Mouse (Mus musculus) heart, adult 2 months (tissue): ENCODE results near the gene Usp46. TPM values are rescaled to one million over a fixed set of nuclear protein-coding genes. Genes with fewer than 3 reads are reported as not detected.
"Not testable (repeated sequence)": the region's sequence is repeated elsewhere in the genome, so short reads cannot be mapped to it uniquely, and the experiment has no call there.

Experiments used
- DNase-seq, 2 experiments: peaks; one replicate each; pipeline ENCODE4 v3.0.0; 2021
- H3K27ac ChIP-seq: fragments of 200-600 bp; 2 replicates; pipeline ENCODE4 v1.8.1; 2022
- H3K27me3 ChIP-seq: fragments of 200-500 bp; 2 replicates; pipeline ENCODE4 v1.6.1; 2012; ENCODE audit warnings: mild to moderate bottlenecking, low read length, inconsistent platforms, mixed read lengths; ENCODE audit not compliant: control insufficient read depth, insufficient read depth
- H3K36me3 ChIP-seq: fragments of 200-500 bp; 2 replicates; pipeline ENCODE4 v1.6.1; 2012; ENCODE audit warnings: low read length, inconsistent platforms; ENCODE audit not compliant: control insufficient read depth, insufficient read depth
- H3K4me1 ChIP-seq: fragments of 200-500 bp; 2 replicates; pipeline ENCODE4 v1.6.1; 2011; ENCODE audit warnings: low read length; ENCODE audit not compliant: control insufficient read depth, insufficient read depth
- H3K4me3 ChIP-seq: fragments of 200-600 bp; 2 replicates; pipeline ENCODE4 v1.8.1; 2022
- H3K79me2 ChIP-seq: fragments of 200-500 bp; replicated peaks from 2 replicates; pipeline ENCODE4 v1.6.1; 2012; ENCODE audit warnings: mild to moderate bottlenecking, inconsistent platforms, low read length, moderate library complexity, mixed read lengths; ENCODE audit not compliant: control insufficient read depth, insufficient read depth
- H3K9ac ChIP-seq: fragments of 200-500 bp; 2 replicates; pipeline ENCODE4 v1.6.1; 2012; ENCODE audit warnings: low read depth, mild to moderate bottlenecking, control low read depth, inconsistent platforms, low read length, mixed read lengths
- CTCF ChIP-seq: fragments of 200-600 bp; IDR thresholded peaks from 2 replicates; pipeline ENCODE4 v1.8.1; 2022; ENCODE audit warnings: antibody characterized with exemption, mild to moderate bottlenecking, moderate library complexity
- EP300 ChIP-seq: fragments of 200-500 bp; IDR thresholded peaks from 2 replicates; pipeline ENCODE4 v1.6.1; 2011; ENCODE audit warnings: low read depth, low read length, control low read depth; ENCODE audit not compliant: insufficient read depth
- POLR2A ChIP-seq: fragments of 200-500 bp; IDR thresholded peaks from 2 replicates; pipeline ENCODE4 v1.6.1; 2011; ENCODE audit warnings: mild to moderate bottlenecking, low read depth, low read length, control low read depth; ENCODE audit not compliant: insufficient read depth
- WGBS: fragments of 180-500 bp; shearing (Covaris S2); methylation state at CpG from one replicate; pipeline ENCODE4 v1.1.7; 2018; 5-methylcytosine and 5-hydroxymethylcytosine counted together
- intact Hi-C: fragments of 180-260 bp; cut with DNase I; formaldehyde crosslinking; loops from one replicate; pipeline ENCODE4 v1.15.1; 2025
- polyA plus RNA-seq: library from polyadenylated mRNA; depleted of rRNA; stranded (reverse); fragments of >200 nt; gene quantifications from 2 replicates; pipeline ENCODE4 v1.2.3, GENCODE M21; 2012
- total RNA-seq, 2 experiments: library from RNA; stranded (reverse); gene quantifications; 2 replicates each; pipeline ENCODE4 v1.2.3; 2021

Usp46 gene
- total and polyA plus RNA-seq, 3 experiments, result 6.4 to 37.1 (median 35.8) TPM

- no peaks in the 10 kb centered on the region for H3K79me2 ChIP-seq
- no peaks in the 10 kb centered on the region for H3K4me1 ChIP-seq
- no peak overlapping the region for H3K27ac ChIP-seq
- no peaks in the 10 kb centered on the region for H3K36me3 ChIP-seq
- intact Hi-C loops, result loop anchor here (10.0 kb wide), 2 partner anchors 143 to 313 kb away; no protein-coding TSS in a partner anchor
- no peak overlapping the region for H3K4me3 ChIP-seq
- no peaks in the 10 kb centered on the region for H3K27me3 ChIP-seq
- no peak for DNase-seq
- no peak for TF ChIP-seq EP300
- TF ChIP-seq POLR2A, result no peak
- no peak for TF ChIP-seq CTCF
- WGBS, result 32% methylated on average over 8 of the region's 8 CpGs
- no peak overlapping the region for H3K9ac ChIP-seq
Measured at GRCm38 (mm10) chr5:74077959-74078358, 9.7 kb upstream of the Usp46 start.

GRCm38 (mm10) chr5:74076759-74077158 lies 8.5 kb upstream of the Usp46 start:
- no peaks in the 10 kb centered on the region for H3K36me3 ChIP-seq
- no peak overlapping the region for H3K27ac ChIP-seq
- H3K4me3 ChIP-seq, result no peak overlapping the region
- 40% methylated on average over 9 of the region's 9 CpGs for WGBS
- H3K79me2 ChIP-seq, result no peaks in the 10 kb centered on the region
- no peak for TF ChIP-seq EP300
- no peak for TF ChIP-seq POLR2A
- peak; percentile 33 for TF ChIP-seq CTCF
- no peaks in the 10 kb centered on the region for H3K4me1 ChIP-seq
- intact Hi-C loops, result loop anchor here (10.0 kb wide), 2 partner anchors 142 to 312 kb away; no protein-coding TSS in a partner anchor
- no peak overlapping the region for H3K9ac ChIP-seq
- no peak for DNase-seq
- no peaks in the 10 kb centered on the region for H3K27me3 ChIP-seq

GRCm38 (mm10) chr5:74070564-74070963 lies 2.3 kb upstream of the Usp46 start:
- not testable (repeated sequence) for H3K4me3 ChIP-seq, DNase-seq, H3K36me3 ChIP-seq, H3K27ac ChIP-seq, H3K27me3 ChIP-seq, H3K9ac ChIP-seq, H3K79me2 ChIP-seq
- intact Hi-C loops, result loop anchor here (10.0 kb wide), 2 partner anchors 136 to 306 kb away; no protein-coding TSS in a partner anchor
- peak; percentile 50 for TF ChIP-seq CTCF
- peaks cover 10% of the 10 kb centered on the region for H3K4me1 ChIP-seq
- WGBS, result 89% methylated on average over 5 of the region's 5 CpGs

GRCm38 (mm10) chr5:74068714-74069321 lies 587 bp upstream of the Usp46 start:
- Histone ChIP-seq H3K27ac (peak overlapping the region; percentile 99), H3K27me3 (no peaks in the 10 kb centered on the region), H3K36me3 (peaks cover 6% of the 10 kb centered on the region; the same call in 1 of the 2 replicates), H3K79me2 (no peaks in the 10 kb centered on the region), H3K4me3 (peak overlapping the region; percentile 94), H3K4me1 (peaks cover 15% of the 10 kb centered on the region), H3K9ac (peak overlapping the region; percentile 81)
- intact Hi-C loops, result loop anchor here (1.0 to 10.0 kb wide), 6 partner anchors 23 to 466 kb away; partner anchors contain the start of genes Fip1l1 and Scfd2
- WGBS, result under 1% methylated on average over 18 of the region's 18 CpGs
- DNase-seq, result peak in 1 of 2 experiments; percentile 89
- TF ChIP-seq CTCF, result no peak
- peak; percentile 31; the same call in 1 of the 2 replicates for TF ChIP-seq EP300
- 0 out of 2 replicates have a peak, but pooled peaks have one; percentile 4 for TF ChIP-seq POLR2A

GRCm38 (mm10) chr5:74067346-74067745 lies 885 bp downstream of the Usp46 start:
- Histone ChIP-seq H3K4me3 (peak overlapping the region; percentile 94), H3K4me1 (peaks cover 15% of the 10 kb centered on the region), H3K27me3 (no peaks in the 10 kb centered on the region), H3K36me3 (peaks cover 12% of the 10 kb centered on the region; the same call in 1 of the 2 replicates), H3K9ac (peak overlapping the region; percentile 23; the same call in 1 of the 2 replicates), H3K27ac (peak overlapping the region; percentile 99), H3K79me2 (peaks cover 2% of the 10 kb centered on the region; the same call in 1 of the 2 replicates)
- TF ChIP-seq POLR2A (no peak), EP300 (no peak), CTCF (no peak)
- 25% methylated on average over 4 of the region's 4 CpGs for WGBS
- intact Hi-C loops, result loop anchor here (5.0 to 10.0 kb wide), 5 partner anchors 75 to 467 kb away; partner anchors contain the start of genes Fip1l1 and Scfd2
- DNase-seq, result no peak

- H3K9ac ChIP-seq, result 0 out of 2 replicates have a peak overlapping the region, but pooled peaks have one; percentile 24
- H3K79me2 ChIP-seq, result peaks cover 4% of the 10 kb centered on the region; the same call in 1 of the 2 replicates
- intact Hi-C loops, result loop anchor here (5.0 to 10.0 kb wide), 5 partner anchors 74 to 468 kb away; partner anchors contain the start of genes Fip1l1 and Scfd2
- peak overlapping the region; percentile 52 for H3K27ac ChIP-seq
- 15% methylated on average over 12 of the region's 12 CpGs for WGBS
- peaks cover 12% of the 10 kb centered on the region; the same call in 1 of the 2 replicates for H3K36me3 ChIP-seq
- TF ChIP-seq POLR2A (no peak), CTCF (no peak), EP300 (no peak)
- DNase-seq, result peak; percentile 45 to 57
- peaks cover 17% of the 10 kb centered on the region for H3K4me1 ChIP-seq
- H3K4me3 ChIP-seq, result peak overlapping the region; percentile 21; the same call in 1 of the 2 replicates
- no peaks in the 10 kb centered on the region for H3K27me3 ChIP-seq
Measured at GRCm38 (mm10) chr5:74066416-74067115, 1.7 kb downstream of the Usp46 start.
